Mouse (Mus musculus) heart, postnatal 0 days (tissue): Measurements from ENCODE around the gene Hoxc8. TPM values are rescaled to one million over a fixed set of nuclear protein-coding genes. Genes with fewer than 3 reads are reported as not detected.
A peak's percentile ranks its signal among the peaks of the same experiment; 100 is the strongest.

Experiments
- ATAC-seq: fragments of 200-750 bp; cut with Nextera tagmentation; 2 replicates; pipeline ENCODE4 v1.8.0; 2017; ENCODE audit warnings: low read depth, moderate number of reproducible peaks, moderate library complexity; ENCODE audit not compliant: insufficient read depth
- DNase-seq: peaks from one replicate; pipeline ENCODE4 v3.0.0-alpha.2; 2016; ENCODE audit warnings: low spot score
- H3K27ac ChIP-seq: fragments of 300-500 bp; sonication (generic); 2 replicates; pipeline ENCODE4 v1.5.1; 2014; ENCODE audit warnings: low read depth, mild to moderate bottlenecking
- H3K27me3 ChIP-seq: fragments of 300-500 bp; sonication (generic); 2 replicates; pipeline ENCODE4 v1.6.1; 2014; ENCODE audit warnings: low read length, mixed read lengths; ENCODE audit not compliant: control insufficient read depth, insufficient read depth
- H3K36me3 ChIP-seq: fragments of 300-500 bp; sonication (generic); replicated peaks from 2 replicates; pipeline ENCODE4 v1.6.1; 2014; ENCODE audit warnings: low read length, mixed read lengths; ENCODE audit not compliant: control insufficient read depth, insufficient read depth
- H3K4me1 ChIP-seq: fragments of 300-500 bp; sonication (generic); 2 replicates; pipeline ENCODE4 v1.6.1; 2014; ENCODE audit warnings: antibody characterized with exemption; ENCODE audit not compliant: control insufficient read depth, insufficient read depth
- H3K4me2 ChIP-seq: fragments of 300-500 bp; sonication (generic); 2 replicates; pipeline ENCODE4 v1.6.1; 2014; ENCODE audit warnings: low read depth, mild to moderate bottlenecking, low read length, moderate library complexity
- H3K4me3 ChIP-seq: fragments of 300-500 bp; sonication (generic); 2 replicates; pipeline ENCODE4 v1.5.1; 2014; ENCODE audit warnings: low read depth, low read length
- H3K9ac ChIP-seq: fragments of 300-500 bp; sonication (generic); replicated peaks from 2 replicates; pipeline ENCODE4 v1.6.1; 2014; ENCODE audit warnings: low read depth, low read length, mixed read lengths
- H3K9me3 ChIP-seq: fragments of 300-500 bp; sonication (generic); replicated peaks from 2 replicates; pipeline ENCODE4 v1.6.1; 2016; ENCODE audit warnings: low read length; ENCODE audit not compliant: control insufficient read depth
- CTCF ChIP-seq: IDR thresholded peaks from 2 replicates; pipeline ENCODE4 v1.5.1; 2016; ENCODE audit warnings: antibody characterized with exemption, control low read depth, low read depth
- EP300 ChIP-seq: IDR thresholded peaks from 2 replicates; pipeline ENCODE4 v1.6.1; 2016; ENCODE audit warnings: antibody characterized with exemption, low read depth
- WGBS: fragments of 180-500 bp; shearing (Covaris S2); extraction: QIAGEN DNeasy Blood & Tissue Kit; methylation state at CpG from one replicate; pipeline ENCODE4 v1.1.7; 2014; 5-methylcytosine and 5-hydroxymethylcytosine counted together
- polyA plus RNA-seq: library from polyadenylated mRNA; unstranded; fragments of >200 nt; fragmentation: Nextera tagmentation; extraction: Ambion mirVana; gene quantifications from 2 replicates; pipeline ENCODE4 v1.2.1, GENCODE M21; 2015
- total RNA-seq: library from RNA; depleted of rRNA; stranded (reverse); fragments of >200 nt; gene quantifications from 2 replicates; pipeline ENCODE4 v1.2.3, GENCODE M21; 2014; ENCODE audit warnings: low replicate concordance

Gene Hoxc8
- total and polyA plus RNA-seq, 2 experiments from 2014 or later, result not detected

GRCm38 (mm10) chr15:102983716-102984115 is 6.7 kb upstream of the Hoxc8 start:
- no peak overlapping the region for H3K9ac ChIP-seq
- DNase-seq, result no peak
- no peak overlapping the region for H3K4me3 ChIP-seq
- H3K27me3 ChIP-seq, result peaks cover 99% of the 10 kb centered on the region
- H3K36me3 ChIP-seq, result no peaks in the 10 kb centered on the region
- H3K27ac ChIP-seq, result no peak overlapping the region
- H3K4me1 ChIP-seq, result peaks cover 6% of the 10 kb centered on the region; the same call in 1 of the 2 replicates
- no peak for ATAC-seq
- no peak overlapping the region for H3K4me2 ChIP-seq
- WGBS, result 3% methylated on average over 12 of the region's 12 CpGs
- no peaks in the 10 kb centered on the region for H3K9me3 ChIP-seq
- TF ChIP-seq EP300 (no peak), CTCF (no peak)

DNA sequence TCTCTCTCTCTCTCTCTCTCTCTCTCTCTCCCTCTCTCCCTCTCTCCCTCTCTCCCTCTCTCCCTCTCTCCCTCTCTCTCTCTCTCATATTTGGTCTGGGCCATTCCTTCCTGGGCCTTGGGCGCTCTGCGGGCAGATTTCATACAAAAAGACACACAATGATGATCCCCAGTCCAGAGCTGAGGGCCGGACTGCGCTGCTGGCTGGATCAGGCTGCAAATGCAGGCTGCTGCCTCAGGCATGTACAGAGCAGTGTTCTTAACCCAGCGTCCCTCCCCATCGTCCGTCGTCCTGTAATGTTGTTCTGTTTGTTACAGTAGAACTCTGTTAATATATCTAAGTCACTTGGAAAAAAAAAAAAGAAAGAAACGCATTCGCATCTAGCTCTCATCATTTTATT is 5.9 kb upstream of the Hoxc8 start:
- no peak overlapping the region for H3K4me2 ChIP-seq
- peaks cover 99% of the 10 kb centered on the region for H3K27me3 ChIP-seq
- DNase-seq, result no peak
- TF ChIP-seq CTCF (no peak), EP300 (no peak)
- WGBS, result 2% methylated on average over 10 of the region's 10 CpGs
- no peaks in the 10 kb centered on the region for H3K9me3 ChIP-seq
- no peak overlapping the region for H3K4me3 ChIP-seq
- no peak for ATAC-seq
- H3K36me3 ChIP-seq, result no peaks in the 10 kb centered on the region
- H3K27ac ChIP-seq, result no peak overlapping the region
- H3K4me1 ChIP-seq, result peaks cover 6% of the 10 kb centered on the region; the same call in 1 of the 2 replicates
- H3K9ac ChIP-seq, result no peak overlapping the region

GRCm38 (mm10) chr15:102984925-102985324 is 5.5 kb upstream of the Hoxc8 start:
- DNase-seq (no peak), ATAC-seq (no peak)
- Histone ChIP-seq H3K4me2 (no peak overlapping the region), H3K27ac (no peak overlapping the region), H3K4me1 (peaks cover 6% of the 10 kb centered on the region; the same call in 1 of the 2 replicates), H3K9me3 (no peaks in the 10 kb centered on the region), H3K27me3 (peaks cover 99% of the 10 kb centered on the region), H3K36me3 (no peaks in the 10 kb centered on the region), H3K4me3 (no peak overlapping the region), H3K9ac (no peak overlapping the region)
- TF ChIP-seq CTCF, result no peak
- TF ChIP-seq EP300, result no peak
- under 1% methylated on average over 3 of the region's 3 CpGs for WGBS

DNA sequence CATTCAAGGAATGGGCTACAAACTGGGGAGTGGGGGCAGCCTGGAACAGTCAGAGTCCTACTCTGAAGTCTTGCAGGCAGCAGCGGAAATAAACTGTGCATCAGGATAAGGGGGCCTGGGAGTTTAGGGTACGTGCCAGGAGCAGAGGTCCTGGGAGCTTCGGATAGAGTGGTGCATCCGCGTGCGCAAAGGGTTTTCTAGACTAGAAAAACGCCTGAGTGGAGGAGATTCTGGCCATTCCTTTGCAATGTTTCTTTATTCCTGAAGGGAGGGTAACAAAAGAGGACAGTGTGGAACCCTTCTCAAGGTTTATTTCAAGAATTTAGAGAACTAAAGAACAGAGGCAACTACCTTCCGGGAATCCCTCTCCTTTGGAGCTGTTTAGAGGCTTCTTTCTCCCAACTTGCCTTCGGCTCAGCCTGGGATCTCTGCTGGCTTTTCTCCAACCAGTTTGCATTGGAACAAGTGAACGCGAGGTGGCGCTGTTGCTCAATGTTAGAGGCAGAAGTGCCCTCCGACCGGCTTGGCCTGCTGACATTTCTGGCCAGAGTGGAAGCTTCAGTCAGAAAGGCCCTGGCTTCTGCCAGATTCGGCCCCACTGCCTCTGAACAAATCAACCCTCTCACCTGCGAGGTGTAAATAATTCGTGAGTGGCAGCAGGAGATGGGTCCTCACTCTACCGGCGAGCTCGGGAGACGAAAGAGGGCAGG is 3.1 kb upstream of the Hoxc8 start:
- Histone ChIP-seq H3K27me3 (peaks cover 98% of the 10 kb centered on the region), H3K4me1 (no peaks in the 10 kb centered on the region), H3K4me2 (no peak overlapping the region), H3K9ac (no peak overlapping the region), H3K27ac (no peak overlapping the region), H3K36me3 (no peaks in the 10 kb centered on the region), H3K4me3 (no peak overlapping the region), H3K9me3 (no peaks in the 10 kb centered on the region)
- DNase-seq (peak; percentile 87), ATAC-seq (peak; percentile 71)
- peak; percentile 93 for TF ChIP-seq CTCF
- TF ChIP-seq EP300, result no peak
- WGBS, result 3% methylated on average over 21 of the region's 21 CpGs

DNA sequence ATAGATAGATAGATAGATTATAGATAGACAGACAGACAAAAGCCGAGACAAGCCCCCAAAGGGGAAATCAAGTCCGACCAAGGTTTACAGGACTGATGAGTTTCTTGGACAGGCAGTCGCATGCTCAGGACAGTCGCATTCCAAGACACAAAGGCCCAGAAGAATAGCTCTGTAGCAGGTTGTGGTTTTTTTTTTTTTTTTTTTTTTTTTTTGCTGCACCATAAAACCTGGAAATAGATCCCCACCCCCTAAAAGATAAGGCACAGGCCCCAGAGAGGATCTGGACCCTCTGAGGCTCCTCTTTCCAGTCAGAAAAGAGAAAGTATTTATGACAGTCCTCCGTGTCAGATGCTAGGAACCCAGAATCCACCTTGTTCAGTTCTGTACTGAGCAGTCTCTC is 2.3 kb upstream of the Hoxc8 start:
- Histone ChIP-seq H3K9ac (no peak overlapping the region), H3K9me3 (no peaks in the 10 kb centered on the region), H3K27me3 (peaks cover 98% of the 10 kb centered on the region), H3K27ac (no peak overlapping the region), H3K36me3 (no peaks in the 10 kb centered on the region), H3K4me3 (no peak overlapping the region), H3K4me1 (no peaks in the 10 kb centered on the region), H3K4me2 (no peak overlapping the region)
- TF ChIP-seq EP300 (no peak), CTCF (no peak)
- ATAC-seq (no peak), DNase-seq (no peak)
- 25% methylated on average over 5 of the region's 5 CpGs for WGBS

GRCm38 (mm10) chr15:102991782-102992181 is 1.4 kb downstream of the Hoxc8 start:
- Histone ChIP-seq H3K27me3 (peaks cover 98% of the 10 kb centered on the region), H3K27ac (no peak overlapping the region), H3K4me1 (no peaks in the 10 kb centered on the region), H3K4me3 (no peak overlapping the region), H3K9me3 (no peaks in the 10 kb centered on the region), H3K9ac (no peak overlapping the region), H3K4me2 (no peak overlapping the region), H3K36me3 (no peaks in the 10 kb centered on the region)
- no peak for ATAC-seq
- 3% methylated on average over 7 of the region's 7 CpGs for WGBS
- TF ChIP-seq CTCF, result no peak
- DNase-seq, result no peak
